Comparison of ENCODE assay signal across 12 mouse cellular contexts in the genomic region with DNA sequence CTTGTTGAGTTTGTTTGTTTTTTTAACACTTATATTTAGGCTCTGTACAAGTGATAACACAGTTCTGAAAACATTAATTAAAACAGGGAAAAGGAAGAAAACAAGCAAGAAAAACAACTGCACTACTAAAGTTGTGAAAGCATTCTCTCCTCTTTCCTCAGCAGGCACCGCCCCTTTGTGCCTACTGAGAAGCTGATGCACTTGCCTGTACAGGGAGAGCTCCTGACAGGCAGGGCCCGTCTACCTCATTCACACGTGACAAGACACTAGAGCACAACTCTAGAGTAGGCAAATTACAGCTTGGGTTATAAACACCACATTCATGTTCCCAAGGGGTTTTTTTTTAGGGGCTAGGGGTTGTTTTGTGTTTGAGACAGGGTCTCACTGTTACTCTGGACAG.
"Had no signal": no experiment of that assay in that cellular context is flagged by ENCODE, and none has a peak within 500 bp of the region (broad histone marks: within the 10 kb centered on the region; RNA-seq: fewer than 3 reads in every experiment).

No protein-coding gene starts in this region.

- H3K9me3 ChIP-seq: limb, embryonic 13.5 days; midbrain, embryonic 13.5 days; stomach, embryonic 15.5 days had no signal

- H3K9ac ChIP-seq: limb, embryonic 13.5 days; liver, embryonic 14.5 days; midbrain, embryonic 13.5 days; stomach, embryonic 15.5 days had no signal

- H3K27me3 ChIP-seq: limb, embryonic 13.5 days; midbrain, embryonic 13.5 days; stomach, embryonic 15.5 days had no signal

- DNase-seq: kidney, postnatal 10 days; kidney, postnatal 4 days; left cerebral cortex, postnatal 4 days; lung, adult 18-20 months; right cerebral cortex, postnatal 14 days; thymus, adult 2 months; thymus, postnatal 25 days had no signal

- H3K27ac ChIP-seq: limb, embryonic 13.5 days; liver, embryonic 14.5 days; midbrain, embryonic 13.5 days; stomach, embryonic 15.5 days had no signal

- H3K4me2 ChIP-seq: limb, embryonic 13.5 days; midbrain, embryonic 13.5 days; stomach, embryonic 15.5 days had no signal

- ATAC-seq: midbrain, embryonic 13.5 days had no signal

- H3K4me3 ChIP-seq: layer of hippocampus, adult 2 months; limb, embryonic 13.5 days; midbrain, embryonic 13.5 days; stomach, embryonic 15.5 days had no signal

- H3K4me1 ChIP-seq: limb, embryonic 13.5 days; midbrain, embryonic 13.5 days; stomach, embryonic 15.5 days had no signal
